Mouse (Mus musculus) liver, embryonic 14.5 days (tissue): ENCODE results near the gene Armc7. TPM values are rescaled to one million over a fixed set of nuclear protein-coding genes. Genes with fewer than 3 reads are reported as not detected.

Source experiments
- ATAC-seq: fragments of 200-750 bp; cut with Nextera tagmentation; 2 replicates; pipeline ENCODE4 v1.8.0; 2017; ENCODE audit warnings: moderate number of reproducible peaks, mild to moderate bottlenecking, moderate library complexity; ENCODE audit not compliant: insufficient read depth
- DNase-seq, 3 experiments: peaks; one replicate each; pipeline ENCODE4 v3.0.0-alpha.2; 2012 to 2013; ENCODE audit warnings: low read depth in 3 of 3, low spot score in 3 of 3
- H3K27ac ChIP-seq: fragments of 300-500 bp; sonication (generic); 2 replicates; pipeline ENCODE4 v1.5.1; 2014; ENCODE audit warnings: moderate library complexity, mild to moderate bottlenecking, control low read depth, inconsistent platforms
- H3K27me3 ChIP-seq: fragments of 300-500 bp; sonication (generic); 2 replicates; pipeline ENCODE4 v1.6.1; 2014; ENCODE audit warnings: mild to moderate bottlenecking, low read length, moderate library complexity; ENCODE audit not compliant: control insufficient read depth, insufficient read depth
- H3K36me3 ChIP-seq: fragments of 300-500 bp; sonication (generic); replicated peaks from 2 replicates; pipeline ENCODE4 v1.6.1; 2014; ENCODE audit warnings: low read depth; ENCODE audit not compliant: control insufficient read depth, insufficient read depth
- H3K4me1 ChIP-seq, 2 experiments: fragments of 200-500 bp in 1 of 2; fragments of 300-500 bp in 1 of 2; sonication (generic) in 1 of 2; replicated peaks; 2 replicates each; pipeline ENCODE4 v1.6.1; 2012 to 2014; ENCODE audit warnings: antibody characterized with exemption in 1 of 2, inconsistent platforms in 1 of 2, low read length in 1 of 2; ENCODE audit not compliant: control insufficient read depth in 2 of 2, insufficient read depth in 2 of 2
- H3K4me2 ChIP-seq: fragments of 300-500 bp; sonication (generic); 2 replicates; pipeline ENCODE4 v1.6.1; 2014; ENCODE audit warnings: low read depth, mild to moderate bottlenecking, control low read depth, moderate library complexity
- H3K4me3 ChIP-seq, 2 experiments: fragments of 200-500 bp in 1 of 2; fragments of 300-500 bp in 1 of 2; sonication (generic) in 1 of 2; 2 replicates each; pipeline ENCODE4 v1.5.1; 2012 to 2014; ENCODE audit warnings: low read depth in 2 of 2, low read length in 2 of 2, mild to moderate bottlenecking in 2 of 2, control low read depth in 1 of 2, inconsistent platforms in 1 of 2, moderate library complexity in 1 of 2; ENCODE audit not compliant: insufficient read depth in 1 of 2
- H3K9ac ChIP-seq: fragments of 300-500 bp; sonication (generic); replicated peaks from 2 replicates; pipeline ENCODE4 v1.6.1; 2014; ENCODE audit warnings: mild to moderate bottlenecking, control low read depth, moderate library complexity
- H3K9me3 ChIP-seq: fragments of 300-500 bp; sonication (generic); 2 replicates; pipeline ENCODE4 v1.6.1; 2016; ENCODE audit warnings: low read length, mixed read lengths; ENCODE audit not compliant: control insufficient read depth
- CTCF ChIP-seq: IDR thresholded peaks from 2 replicates; pipeline ENCODE4 v1.5.1; 2016; ENCODE audit warnings: antibody characterized with exemption, low read depth, control low read depth
- EP300 ChIP-seq: IDR thresholded peaks from 2 replicates; pipeline ENCODE4 v1.6.1; 2016; ENCODE audit warnings: antibody characterized with exemption, low read depth
- WGBS: fragments of 180-500 bp; shearing (Covaris S2); extraction: QIAGEN DNeasy Blood & Tissue Kit; methylation state at CpG from one replicate; pipeline ENCODE4 v1.1.7; 2014; ENCODE audit not compliant: insufficient replicate concordance; 5-methylcytosine and 5-hydroxymethylcytosine counted together
- polyA plus RNA-seq, 2 experiments: library from polyadenylated mRNA; depleted of rRNA in 1 of 2; stranded (reverse) in 1 of 2; unstranded in 1 of 2; fragments of >200 nt; fragmentation: Nextera tagmentation in 1 of 2; extraction: Ambion mirVana in 1 of 2; gene quantifications; 2 replicates each; pipeline versions ENCODE4 v1.2.1 to v1.2.3; 2012 to 2014

Gene Armc7
- polyA plus RNA-seq, 2 experiments = 2.1 to 2.2 TPM

DNA sequence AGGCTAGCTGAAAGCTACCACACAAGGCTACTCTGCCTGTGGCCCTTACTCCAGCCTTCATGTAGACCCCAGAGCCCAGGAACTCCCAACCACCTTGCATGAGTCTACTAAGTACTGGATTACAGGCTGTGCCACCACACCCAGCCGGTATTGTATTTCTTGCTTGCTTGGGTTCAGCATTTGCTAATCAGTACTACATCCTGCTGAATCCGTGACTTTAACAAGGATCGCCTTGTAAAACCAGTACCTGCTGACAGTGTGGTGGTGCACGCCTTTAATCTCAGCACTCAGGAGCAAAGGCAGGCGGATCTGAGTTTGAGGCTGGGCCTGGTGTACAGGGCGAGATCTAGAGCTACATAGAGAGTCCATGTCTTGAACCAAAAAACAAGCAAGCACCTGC is 27.2 kb downstream of the Armc7 start:
- peaks cover 57% of the 10 kb centered on the region for H3K36me3 ChIP-seq

DNA sequence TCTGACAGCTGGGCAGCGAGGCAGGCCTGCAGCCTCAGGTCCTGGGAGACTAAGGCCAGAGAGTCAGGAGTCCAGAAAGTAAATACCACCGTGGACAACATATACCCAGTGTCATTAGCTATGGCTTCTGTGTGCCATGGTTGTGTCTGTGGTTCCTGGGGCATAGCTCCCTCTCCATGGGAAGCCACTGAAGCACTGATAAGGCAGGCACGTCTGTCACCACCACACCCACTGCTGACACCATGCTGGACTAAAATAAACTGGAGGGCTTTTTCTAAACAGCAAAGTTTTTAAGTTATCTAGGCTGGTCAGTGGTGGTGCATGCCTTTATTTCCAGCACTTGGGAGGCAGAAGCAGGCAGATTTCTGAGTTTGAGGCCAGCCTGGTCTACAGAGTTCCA is 31.1 kb downstream of the Armc7 start:
- WGBS = 16% methylated on average over 3 of the region's 3 CpGs
- Histone ChIP-seq H3K4me1 (peaks cover 59 to 62% of the 10 kb centered on the region in 2 experiments), H3K36me3 (peaks cover 19% of the 10 kb centered on the region), H3K4me2 (peak overlapping the region; percentile 64), H3K4me3 (peak overlapping the region in 1 of 2 experiments; percentile 23; a peak in 1 of 4 replicates), H3K9me3 (no peaks in the 10 kb centered on the region), H3K27me3 (no peaks in the 10 kb centered on the region), H3K27ac (peak overlapping the region; percentile 91), H3K9ac (peak overlapping the region; percentile 41)
- TF ChIP-seq CTCF (0 out of 2 replicates have a peak, but pooled peaks have one; percentile 22), EP300 (peak; percentile 40)
- ATAC-seq (peak; percentile 75), DNase-seq (peak in 2 of 3 experiments; percentile 59 to 67)

More for the DNA sequence above, 27.2 kb downstream of the Armc7 start:
- no peak overlapping the region for H3K9ac ChIP-seq
- H3K27ac ChIP-seq = no peak overlapping the region
- H3K4me1 ChIP-seq = peaks cover 25 to 26% of the 10 kb centered on the region in 2 experiments
- ATAC-seq (no peak), DNase-seq (no peak)
- H3K4me2 ChIP-seq = no peak overlapping the region
- TF ChIP-seq EP300 (no peak), CTCF (no peak)
- no peak overlapping the region for H3K4me3 ChIP-seq
- WGBS = 84% methylated on average over 6 of the region's 6 CpGs
- no peaks in the 10 kb centered on the region for H3K27me3 ChIP-seq
- H3K9me3 ChIP-seq = no peaks in the 10 kb centered on the region

DNA sequence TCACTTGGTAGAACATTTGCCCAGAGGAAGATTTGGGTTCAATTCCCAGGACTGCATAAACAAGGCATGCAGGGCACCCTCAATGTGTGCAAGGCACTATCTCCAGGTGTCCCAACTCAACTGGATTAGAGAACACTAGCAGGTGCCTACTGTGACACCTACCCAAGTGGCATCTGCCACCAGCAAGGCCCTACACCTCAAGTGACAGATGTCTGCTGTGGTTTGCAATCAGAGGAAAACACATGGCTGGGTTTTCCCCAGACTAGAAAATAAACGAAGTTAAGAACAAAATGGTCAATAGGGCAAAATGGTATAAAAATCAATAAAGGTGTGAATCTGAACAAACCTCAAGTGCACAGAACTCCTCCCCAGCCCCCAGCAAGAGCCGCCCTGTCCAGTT is 32.6 kb downstream of the Armc7 start:
- Histone ChIP-seq H3K9me3 (no peaks in the 10 kb centered on the region), H3K27me3 (no peaks in the 10 kb centered on the region), H3K4me3 (no peak overlapping the region), H3K4me1 (peaks cover 73 to 77% of the 10 kb centered on the region in 2 experiments), H3K27ac (peak overlapping the region; percentile 91), H3K4me2 (peak overlapping the region; percentile 64), H3K9ac (no peak overlapping the region), H3K36me3 (peaks cover 7% of the 10 kb centered on the region)
- peak in 1 of 3 experiments; percentile 50 for DNase-seq
- ATAC-seq = no peak
- TF ChIP-seq CTCF (no peak), EP300 (0 out of 2 replicates have a peak, but pooled peaks have one; percentile 10)
- WGBS = 43% methylated on average over 2 of the region's 2 CpGs

- 28% methylated on average over 6 of the region's 6 CpGs for WGBS
- TF ChIP-seq CTCF (no peak), EP300 (no peak)
- Histone ChIP-seq H3K36me3 (no peaks in the 10 kb centered on the region), H3K27me3 (no peaks in the 10 kb centered on the region), H3K9ac (peak overlapping the region; percentile 63), H3K4me3 (peak overlapping the region; percentile 52 to 98), H3K27ac (peak overlapping the region; percentile 92), H3K4me2 (peak overlapping the region; percentile 99), H3K4me1 (peaks cover 71 to 79% of the 10 kb centered on the region in 2 experiments), H3K9me3 (no peaks in the 10 kb centered on the region)
- ATAC-seq = peak; percentile 25
- DNase-seq = peak in 2 of 3 experiments; percentile 57 to 61
Observed at GRCm38 (mm10) chr11:115509773-115510506, 34.5 kb downstream of the Armc7 start.

DNA sequence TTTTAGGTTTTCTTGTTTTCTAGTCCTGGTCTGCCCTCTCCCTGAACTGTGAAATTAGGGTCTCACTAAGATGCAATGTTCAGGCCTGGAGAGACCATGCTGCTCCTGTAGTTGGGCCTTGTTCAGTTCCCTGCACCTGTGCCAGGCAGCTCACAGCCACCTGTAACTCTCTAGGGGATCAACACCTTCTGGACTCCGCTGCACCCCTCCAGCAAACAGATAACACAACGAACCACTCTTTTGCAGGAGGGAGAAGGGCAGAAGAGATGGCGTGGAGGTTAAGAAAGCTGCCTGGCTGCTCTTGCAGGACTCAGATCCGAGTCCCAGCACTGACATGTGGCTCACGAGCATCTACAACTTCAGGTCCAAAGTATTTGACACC is 35.0 kb downstream of the Armc7 start:
- Histone ChIP-seq H3K4me2 (peak overlapping the region; percentile 99), H3K27ac (peak overlapping the region; percentile 92), H3K36me3 (no peaks in the 10 kb centered on the region), H3K9ac (peak overlapping the region; percentile 63), H3K9me3 (no peaks in the 10 kb centered on the region), H3K27me3 (no peaks in the 10 kb centered on the region), H3K4me3 (peak overlapping the region; percentile 52 to 98; a peak in 3 of 4 replicates), H3K4me1 (peaks cover 66 to 78% of the 10 kb centered on the region in 2 experiments)
- DNase-seq = no peak
- no peak for ATAC-seq
- TF ChIP-seq EP300 (no peak), CTCF (no peak)
- WGBS = 14% methylated on average over 5 of the region's 5 CpGs
